Mouse (Mus musculus) adrenal gland, adult 10 weeks (tissue): Measurements from ENCODE around the gene Olfr1375. TPM values are rescaled to one million over a fixed set of nuclear protein-coding genes. Genes with fewer than 3 reads are reported as not detected.

Source experiments
- polyA plus RNA-seq: library from polyadenylated mRNA; stranded (reverse); fragments of 350-450 nt; fragmentation: Illumina TruSeq; extraction: RNeasy Lipid Tissue Mini Kit (QIAGEN cat#74804); gene quantifications from one replicate; pipeline ENCODE4 v1.2.3, GENCODE M21; 2014; ENCODE audit warnings: low read depth, low replicate concordance

Gene Olfr1375
- polyA plus RNA-seq = not detected

GRCm38 (mm10) chr11:51047809-51048208 lies at the start of gene Olfr1375:
Gene Olfr1375, plus strand, starts transcription at chr11:51048109.

GRCm38 (mm10) chr11:51003296-51003695 lies 44.6 kb upstream of the Olfr1375 start, which contains the start of gene Olfr51:
Gene Olfr51, plus strand, starts transcription at chr11:51003596.

DNA sequence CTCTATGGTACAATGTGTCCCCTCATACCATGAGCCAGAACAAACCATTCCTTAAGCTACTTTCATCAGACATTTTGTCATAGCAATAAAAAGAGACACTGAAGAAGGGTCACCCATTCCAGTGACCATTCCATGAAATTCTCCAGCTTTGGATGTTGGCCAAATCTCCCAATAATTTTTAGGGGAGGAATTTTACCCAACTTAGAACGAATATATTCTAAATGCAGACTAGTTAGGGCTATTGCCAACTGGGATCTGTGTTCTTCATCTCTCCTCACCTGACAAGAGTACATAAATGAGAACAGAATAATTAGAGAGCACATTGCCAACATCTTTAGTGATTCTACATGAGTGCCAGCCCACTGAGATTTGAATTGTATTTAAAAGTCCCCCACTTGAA lies 34.0 kb upstream of the Olfr1375 start, which contains the start of gene Olfr54:
Gene Olfr54 (plus strand): TSS at position 301 of the 400 bp plus-strand sequence.

GRCm38 (mm10) chr11:51059151-51059571 lies 11.3 kb downstream of the Olfr1375 start, which contains the start of gene Zfp354a:
Gene Zfp354a, plus strand, starts transcription at chr11:51059257.

Other genes with a start within 250 kb of the Olfr1375 start
- 11.5 TPM for gene Zfp354c, start 220.4 kb upstream of the Olfr1375 start, polyA plus RNA-seq
- 0.76 TPM for gene Zfp879, start 206.6 kb upstream of the Olfr1375 start, polyA plus RNA-seq
- not detected for gene Grm6, start 197.4 kb upstream of the Olfr1375 start, polyA plus RNA-seq
- 5.1 TPM for gene Zfp454, start 160.5 kb upstream of the Olfr1375 start, polyA plus RNA-seq
- gene Zfp2, start 131.9 kb upstream of the Olfr1375 start, polyA plus RNA-seq = 27.2 TPM
- gene Zfp354b, start 116.5 kb upstream of the Olfr1375 start, polyA plus RNA-seq = 7.4 TPM
- not detected for gene 4933414I15Rik, start 104.3 kb upstream of the Olfr1375 start, polyA plus RNA-seq
- not detected for gene Prop1, start 94.3 kb upstream of the Olfr1375 start, polyA plus RNA-seq
- gene Olfr1378, start 81.6 kb upstream of the Olfr1375 start, polyA plus RNA-seq = not detected
- gene Olfr1377, start 66.1 kb upstream of the Olfr1375 start, polyA plus RNA-seq = not detected
- gene Olfr51, start 44.5 kb upstream of the Olfr1375 start, polyA plus RNA-seq = not detected
- gene Olfr54, start 33.9 kb upstream of the Olfr1375 start, polyA plus RNA-seq = 0.87 TPM
- 20.1 TPM for gene Zfp354a, start 11.1 kb downstream of the Olfr1375 start, polyA plus RNA-seq
- not detected for gene Gm12569, start 172.4 kb downstream of the Olfr1375 start, polyA plus RNA-seq
- 206 TPM for gene Clk4, start 213.6 kb downstream of the Olfr1375 start, polyA plus RNA-seq
- gene BC049762, start 214.9 kb downstream of the Olfr1375 start, polyA plus RNA-seq = not detected
- gene Col23a1, start 241.8 kb downstream of the Olfr1375 start, polyA plus RNA-seq = 3.3 TPM